In genomic region chr9:55067260-55067964, GRCm38 (mm10) we compare ENCODE assay signal across 9 mouse cellular contexts. TPM values are rescaled to one million over a fixed set of nuclear protein-coding genes. Genes with fewer than 3 reads are reported as not detected.
DNase-seq lines count a peak whose midpoint lies in the region; ATAC-seq and TF ChIP-seq lines count a peak whose summit lies in the region.
"Had no signal": no experiment of that assay in that cellular context is flagged by ENCODE, and none has a peak within 500 bp of the region (broad histone marks: within the 10 kb centered on the region; RNA-seq: fewer than 3 reads in every experiment).

No protein-coding gene starts in this region.

- DNase-seq in stomach, postnatal 0 days (ENCODE audit: low spot score): no peak
- peak; percentile 13 to 39 for DNase-seq in layer of hippocampus, postnatal 36 days
- no peak for DNase-seq in spleen, postnatal 36 days (ENCODE audit: low spot score in 2 of 2)
- DNase-seq in urinary bladder, postnatal 4 days (ENCODE audit: low spot score in 2 of 2): no peak
- DNase-seq in c-Kit-positive CD71-positive TER-119-positive erythroid progenitor cells, embryonic 14.5 days (ENCODE audit: low spot score): no peak

- TF ChIP-seq CTCF in stomach, postnatal 0 days (IDR thresholded peaks at IDR 0.05; ENCODE audit: low read depth): no peak

- no peaks in the 10 kb centered on the region for H3K9me3 ChIP-seq in stomach, embryonic 14.5 days (ENCODE audit: control insufficient read depth, low read depth, low read length)
- no peaks in the 10 kb centered on the region for H3K9me3 ChIP-seq in stomach, postnatal 0 days (ENCODE audit: control insufficient read depth, low read length)
- H3K9me3 ChIP-seq in forebrain, embryonic 12.5 days: no peaks in the 10 kb centered on the region
- H3K9me3 ChIP-seq in stomach, embryonic 16.5 days (replicated peaks; ENCODE audit: control insufficient read depth, low read length): no peaks in the 10 kb centered on the region

- H3K4me3 ChIP-seq in stomach, embryonic 14.5 days (ENCODE audit: low read depth, low read length): no peak overlapping the region
- no peak overlapping the region for H3K4me3 ChIP-seq in stomach, postnatal 0 days (ENCODE audit: low read depth, low read length)
- no peak overlapping the region for H3K4me3 ChIP-seq in forebrain, embryonic 12.5 days (replicated peaks)
- H3K4me3 ChIP-seq in stomach, embryonic 16.5 days (replicated peaks; ENCODE audit: low read length): no peak overlapping the region

- 28% methylated on average over 8 of the region's 8 CpGs for WGBS in stomach, embryonic 14.5 days
- WGBS in stomach, postnatal 0 days: 42% methylated on average over 8 of the region's 8 CpGs
- 11% methylated on average over 8 of the region's 8 CpGs for WGBS in forebrain, embryonic 12.5 days
- 36% methylated on average over 8 of the region's 8 CpGs for WGBS in stomach, embryonic 16.5 days

- TF ChIP-seq EP300 in stomach, postnatal 0 days (optimal IDR thresholded peaks at IDR 0.05): no peak

- no peaks in the 10 kb centered on the region for H3K27me3 ChIP-seq in stomach, embryonic 14.5 days (ENCODE audit: control insufficient read depth, insufficient read depth, low read length)
- H3K27me3 ChIP-seq in stomach, postnatal 0 days (ENCODE audit: control insufficient read depth, insufficient read depth, low read length): no peaks in the 10 kb centered on the region
- peaks cover 4% of the 10 kb centered on the region; the same call in 1 of the 2 replicates for H3K27me3 ChIP-seq in forebrain, embryonic 12.5 days
- H3K27me3 ChIP-seq in stomach, embryonic 16.5 days (ENCODE audit: control insufficient read depth, insufficient read depth, low read length): no peaks in the 10 kb centered on the region

- no peaks in the 10 kb centered on the region for H3K36me3 ChIP-seq in stomach, embryonic 14.5 days (ENCODE audit: control insufficient read depth, insufficient read depth, low read length)
- no peaks in the 10 kb centered on the region for H3K36me3 ChIP-seq in stomach, postnatal 0 days (ENCODE audit: control insufficient read depth, insufficient read depth, low read length)
- no peaks in the 10 kb centered on the region for H3K36me3 ChIP-seq in forebrain, embryonic 12.5 days (replicated peaks)
- no peaks in the 10 kb centered on the region for H3K36me3 ChIP-seq in stomach, embryonic 16.5 days (ENCODE audit: control insufficient read depth, insufficient read depth, low read length)

- no peaks in the 10 kb centered on the region for H3K4me1 ChIP-seq in stomach, embryonic 14.5 days (ENCODE audit: control insufficient read depth, insufficient read depth, low read length)
- no peaks in the 10 kb centered on the region for H3K4me1 ChIP-seq in stomach, postnatal 0 days (replicated peaks; ENCODE audit: control insufficient read depth, insufficient read depth)
- H3K4me1 ChIP-seq in forebrain, embryonic 12.5 days: peaks cover 29% of the 10 kb centered on the region
- no peaks in the 10 kb centered on the region for H3K4me1 ChIP-seq in stomach, embryonic 16.5 days (ENCODE audit: control insufficient read depth, insufficient read depth, low read length)

- H3K9ac ChIP-seq in stomach, embryonic 14.5 days (replicated peaks; ENCODE audit: low read depth, low read length): no peak overlapping the region
- H3K9ac ChIP-seq in stomach, postnatal 0 days (ENCODE audit: low read length): no peak overlapping the region
- H3K9ac ChIP-seq in forebrain, embryonic 12.5 days: no peak overlapping the region
- H3K9ac ChIP-seq in stomach, embryonic 16.5 days (ENCODE audit: low read length): no peak overlapping the region

- no peak; the same call in 1 of the 2 replicates for ATAC-seq in stomach, embryonic 14.5 days (ENCODE audit: insufficient number of reproducible peaks, insufficient read depth, low FRiP score, low read depth)
- no peak for ATAC-seq in stomach, postnatal 0 days (ENCODE audit: low FRiP score, low TSS enrichment)
- ATAC-seq in forebrain, embryonic 12.5 days (ENCODE audit: low FRiP score): peak; percentile 76
- ATAC-seq in stomach, embryonic 16.5 days (ENCODE audit: insufficient read depth, low FRiP score): peak; percentile 53; the same call in 1 of the 2 replicates

- 0 out of 2 replicates have a peak overlapping the region, but pooled peaks have one; percentile 29 for H3K27ac ChIP-seq in stomach, embryonic 14.5 days (ENCODE audit: low read length)
- H3K27ac ChIP-seq in stomach, postnatal 0 days (replicated peaks): no peak overlapping the region
- H3K27ac ChIP-seq in forebrain, embryonic 12.5 days: 0 out of 2 replicates have a peak overlapping the region, but pooled peaks have one; percentile 53
- no peak overlapping the region for H3K27ac ChIP-seq in stomach, embryonic 16.5 days (ENCODE audit: low read length)

- no peak overlapping the region for H3K4me2 ChIP-seq in stomach, embryonic 14.5 days (replicated peaks; ENCODE audit: low read depth, low read length)
- no peak overlapping the region for H3K4me2 ChIP-seq in stomach, postnatal 0 days (replicated peaks; ENCODE audit: low read depth)
- H3K4me2 ChIP-seq in forebrain, embryonic 12.5 days: no peak overlapping the region
- H3K4me2 ChIP-seq in stomach, embryonic 16.5 days (ENCODE audit: low read depth, low read length): no peak overlapping the region

RNA-seq across cellular contexts. Expression of gene Chrnb4, which starts 18.8 kb away (rescaled TPM):
- polyA plus RNA-seq in stomach, embryonic 14.5 days (2014; fragmentation: Nextera tagmentation; extraction: Ambion mirVana): 6.0 and 7.6 TPM in 2 replicates
- 1.4 and 1.6 TPM in 2 replicates for polyA plus RNA-seq in stomach, postnatal 0 days (2015; fragmentation: Nextera tagmentation; extraction: Ambion mirVana)
- polyA plus RNA-seq in forebrain, embryonic 12.5 days (2016; fragmentation: Nextera tagmentation; extraction: Ambion mirVana): 1.2 TPM in 2 replicates
- under 1 TPM in 1 of 2 experiments, not detected in 1; 0.10 TPM for total RNA-seq in layer of hippocampus, postnatal 36 days (2021)
- polyA plus RNA-seq in stomach, embryonic 16.5 days (2015; fragmentation: Nextera tagmentation; extraction: Ambion mirVana): 3.6 and 3.7 TPM in 2 replicates
- total RNA-seq: neutrophil, adult 5-6 weeks had no signal

RNA-seq across cellular contexts. Expression of gene Chrna3, which starts 41.0 kb away (rescaled TPM):
- 13.4 TPM in 2 replicates for polyA plus RNA-seq in stomach, embryonic 14.5 days (2014; fragmentation: Nextera tagmentation; extraction: Ambion mirVana)
- polyA plus RNA-seq in stomach, postnatal 0 days (2015; fragmentation: Nextera tagmentation; extraction: Ambion mirVana): 3.2 and 3.8 TPM in 2 replicates
- polyA plus RNA-seq in forebrain, embryonic 12.5 days (2016; fragmentation: Nextera tagmentation; extraction: Ambion mirVana): 6.7 and 7.7 TPM in 2 replicates
- under 1 TPM; 0.33 to 0.37 TPM for total RNA-seq in layer of hippocampus, postnatal 36 days (2021)
- 7.3 TPM in 2 replicates for polyA plus RNA-seq in stomach, embryonic 16.5 days (2015; fragmentation: Nextera tagmentation; extraction: Ambion mirVana)
- total RNA-seq: neutrophil, adult 5-6 weeks had no signal

Comparison
In these comparisons a context has a peak if more than half of its experiments do, and no peak if none do; other contexts are left out.
1. ATAC-seq: peak in forebrain, embryonic 12.5 days (single experiment) and stomach, embryonic 16.5 days (single experiment); none in stomach, embryonic 14.5 days (single experiment) and stomach, postnatal 0 days (single experiment).
2. H3K27ac ChIP-seq: peak in stomach, embryonic 14.5 days (single experiment) and forebrain, embryonic 12.5 days (single experiment); none in stomach, postnatal 0 days (single experiment) and stomach, embryonic 16.5 days (single experiment).
3. DNase-seq: peak in layer of hippocampus, postnatal 36 days (2 of 2); none in stomach, postnatal 0 days (single experiment), spleen, postnatal 36 days (0 of 2), urinary bladder, postnatal 4 days (0 of 2) and c-Kit-positive CD71-positive TER-119-positive erythroid progenitor cells, embryonic 14.5 days (single experiment).